In the genomic region with DNA sequence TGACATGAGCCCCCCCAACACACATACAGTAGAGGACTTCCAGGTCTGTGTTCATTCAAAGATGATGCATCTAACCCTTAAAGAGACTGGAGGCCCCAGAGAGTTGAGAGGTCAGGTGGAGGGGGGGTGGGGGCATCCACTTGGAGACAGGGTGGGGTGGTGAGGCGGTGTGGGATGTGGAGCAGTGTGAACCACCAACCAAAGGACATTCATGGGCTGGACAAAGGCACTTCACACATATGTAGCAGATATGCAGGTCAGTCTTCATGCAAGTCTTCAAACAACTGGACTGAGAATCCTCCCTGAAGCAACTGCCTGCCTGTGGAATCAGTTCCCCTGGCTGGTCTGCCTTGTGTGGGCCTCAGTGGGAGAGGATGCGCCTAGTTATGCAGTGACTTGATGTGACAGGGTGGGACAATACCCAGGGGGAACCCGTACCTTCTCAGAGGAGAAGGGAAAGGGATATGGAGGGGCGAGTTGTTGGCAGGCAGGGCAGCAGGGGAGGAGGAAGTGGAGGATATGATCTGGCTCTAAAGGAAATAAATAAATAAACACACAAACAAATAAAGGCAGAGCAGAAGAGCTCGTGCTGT, we compare ENCODE assay signal across 25 mouse cellular contexts.
DNase-seq lines count a peak whose midpoint lies in the region; ATAC-seq and TF ChIP-seq lines count a peak whose summit lies in the region.
"Had no signal": no experiment of that assay in that cellular context is flagged by ENCODE, and none has a peak within 500 bp of the region (broad histone marks: within the 10 kb centered on the region; RNA-seq: fewer than 3 reads in every experiment).

No protein-coding gene starts in this region.

- peak; percentile 39; the same call in 1 of the 2 replicates for ATAC-seq in forebrain, embryonic 11.5 days (replicated peaks; ENCODE audit: low FRiP score)
- no peak for ATAC-seq in forebrain, embryonic 14.5 days
- ATAC-seq in limb, embryonic 11.5 days (ENCODE audit: insufficient number of reproducible peaks, low FRiP score, low TSS enrichment, low read depth): peak; percentile 69; the same call in 1 of the 2 replicates
- ATAC-seq in midbrain, embryonic 14.5 days (ENCODE audit: low FRiP score, low TSS enrichment): peak; percentile 60; the same call in 1 of the 2 replicates
- no peak for ATAC-seq in midbrain, postnatal 0 days (ENCODE audit: low FRiP score)
- peak; percentile 42; the same call in 1 of the 2 replicates for ATAC-seq in limb, embryonic 12.5 days (ENCODE audit: insufficient number of reproducible peaks, insufficient read depth, low FRiP score, low TSS enrichment, low read depth)

- WGBS in forebrain, embryonic 11.5 days: 80% methylated on average over 5 of the region's 5 CpGs
- WGBS in forebrain, embryonic 14.5 days: 86% methylated on average over 5 of the region's 5 CpGs
- WGBS in limb, embryonic 11.5 days: 78% methylated on average over 5 of the region's 5 CpGs
- 81% methylated on average over 5 of the region's 5 CpGs for WGBS in limb, embryonic 10.5 days
- 76% methylated on average over 5 of the region's 5 CpGs for WGBS in midbrain, embryonic 14.5 days
- WGBS in midbrain, postnatal 0 days: 71% methylated on average over 5 of the region's 5 CpGs
- WGBS in limb, embryonic 12.5 days: 73% methylated on average over 5 of the region's 5 CpGs

- H3K9me3 ChIP-seq in forebrain, embryonic 11.5 days (ENCODE audit: control insufficient read depth, low read length): no peaks in the 10 kb centered on the region
- H3K9me3 ChIP-seq in forebrain, embryonic 14.5 days (replicated peaks; ENCODE audit: control insufficient read depth, low read length): no peaks in the 10 kb centered on the region
- H3K9me3 ChIP-seq in limb, embryonic 11.5 days (ENCODE audit: control insufficient read depth, low read length): no peaks in the 10 kb centered on the region
- H3K9me3 ChIP-seq in limb, embryonic 10.5 days (replicated peaks): no peaks in the 10 kb centered on the region
- no peaks in the 10 kb centered on the region for H3K9me3 ChIP-seq in midbrain, embryonic 14.5 days (ENCODE audit: control insufficient read depth, low read length)
- no peaks in the 10 kb centered on the region for H3K9me3 ChIP-seq in midbrain, postnatal 0 days (ENCODE audit: low read length)
- no peaks in the 10 kb centered on the region for H3K9me3 ChIP-seq in limb, embryonic 12.5 days
- H3K9me3 ChIP-seq: heart, embryonic 10.5 days; kidney, embryonic 15.5 days; lung, embryonic 15.5 days; neural tube, embryonic 15.5 days had no signal

- TF ChIP-seq CTCF in midbrain, postnatal 0 days (IDR thresholded peaks at IDR 0.05): no peak

- no peaks in the 10 kb centered on the region for H3K36me3 ChIP-seq in forebrain, embryonic 11.5 days (ENCODE audit: control insufficient read depth, insufficient read depth, low read length)
- H3K36me3 ChIP-seq in forebrain, embryonic 14.5 days (ENCODE audit: control insufficient read depth, insufficient read depth, low read length): no peaks in the 10 kb centered on the region
- H3K36me3 ChIP-seq in limb, embryonic 11.5 days (ENCODE audit: control insufficient read depth, insufficient read depth, low read length): no peaks in the 10 kb centered on the region
- no peaks in the 10 kb centered on the region for H3K36me3 ChIP-seq in limb, embryonic 10.5 days
- H3K36me3 ChIP-seq in midbrain, embryonic 14.5 days (ENCODE audit: control insufficient read depth, insufficient read depth, low read length): no peaks in the 10 kb centered on the region
- no peaks in the 10 kb centered on the region for H3K36me3 ChIP-seq in midbrain, postnatal 0 days (ENCODE audit: insufficient read depth, low read length)
- no peaks in the 10 kb centered on the region for H3K36me3 ChIP-seq in limb, embryonic 12.5 days
- H3K36me3 ChIP-seq: heart, embryonic 10.5 days; kidney, embryonic 15.5 days; lung, embryonic 15.5 days; neural tube, embryonic 15.5 days had no signal

- H3K4me3 ChIP-seq in forebrain, embryonic 11.5 days (ENCODE audit: low read depth, low read length): no peak overlapping the region
- H3K4me3 ChIP-seq in forebrain, embryonic 14.5 days (ENCODE audit: low read depth, low read length): no peak overlapping the region
- no peak overlapping the region for H3K4me3 ChIP-seq in limb, embryonic 11.5 days (ENCODE audit: low read depth, low read length)
- H3K4me3 ChIP-seq in limb, embryonic 10.5 days: no peak overlapping the region
- H3K4me3 ChIP-seq in midbrain, embryonic 14.5 days (replicated peaks; ENCODE audit: low read depth, low read length): no peak overlapping the region
- no peak overlapping the region for H3K4me3 ChIP-seq in midbrain, postnatal 0 days (ENCODE audit: low read depth, low read length)
- no peak overlapping the region for H3K4me3 ChIP-seq in limb, embryonic 12.5 days (replicated peaks)
- H3K4me3 ChIP-seq: heart, embryonic 10.5 days; kidney, embryonic 15.5 days; layer of hippocampus, adult 2 months; left cerebral cortex, adult 2 months; lung, embryonic 15.5 days; neural tube, embryonic 15.5 days had no signal

- no peak overlapping the region for H3K4me2 ChIP-seq in forebrain, embryonic 11.5 days (ENCODE audit: low read depth, low read length, severe bottlenecking)
- no peak overlapping the region for H3K4me2 ChIP-seq in forebrain, embryonic 14.5 days (ENCODE audit: low read length)
- H3K4me2 ChIP-seq in limb, embryonic 11.5 days (ENCODE audit: low read depth, severe bottlenecking): no peak overlapping the region
- H3K4me2 ChIP-seq in midbrain, embryonic 14.5 days (ENCODE audit: low read length): no peak overlapping the region
- H3K4me2 ChIP-seq in midbrain, postnatal 0 days (ENCODE audit: low read depth, low read length, poor library complexity, severe bottlenecking): no peak overlapping the region
- no peak overlapping the region for H3K4me2 ChIP-seq in limb, embryonic 12.5 days
- H3K4me2 ChIP-seq: hindbrain, embryonic 14.5 days; kidney, embryonic 15.5 days; lung, embryonic 15.5 days; neural tube, embryonic 15.5 days had no signal

- H3K27me3 ChIP-seq in forebrain, embryonic 11.5 days (ENCODE audit: control insufficient read depth, insufficient read depth, low read length): no peaks in the 10 kb centered on the region
- no peaks in the 10 kb centered on the region for H3K27me3 ChIP-seq in forebrain, embryonic 14.5 days (replicated peaks; ENCODE audit: control insufficient read depth, insufficient read depth, low read length)
- H3K27me3 ChIP-seq in limb, embryonic 11.5 days (ENCODE audit: control insufficient read depth, insufficient read depth, low read length): no peaks in the 10 kb centered on the region
- H3K27me3 ChIP-seq in limb, embryonic 10.5 days (ENCODE audit: low read depth, poor library complexity, severe bottlenecking): no peaks in the 10 kb centered on the region
- no peaks in the 10 kb centered on the region for H3K27me3 ChIP-seq in midbrain, embryonic 14.5 days (ENCODE audit: control insufficient read depth, insufficient read depth, low read length)
- H3K27me3 ChIP-seq in midbrain, postnatal 0 days (ENCODE audit: insufficient read depth, low read length): no peaks in the 10 kb centered on the region
- H3K27me3 ChIP-seq in limb, embryonic 12.5 days: no peaks in the 10 kb centered on the region
- H3K27me3 ChIP-seq: kidney, embryonic 15.5 days; lung, embryonic 15.5 days; neural tube, embryonic 15.5 days had no signal

- DNase-seq in forebrain, embryonic 11.5 days (ENCODE audit: low spot score): peak; percentile 50
- DNase-seq in forebrain, embryonic 14.5 days (ENCODE audit: low spot score): no peak
- DNase-seq in limb, embryonic 11.5 days (ENCODE audit: low spot score): no peak
- no peak for DNase-seq in limb, embryonic 10.5 days (ENCODE audit: low spot score)
- no peak for DNase-seq in midbrain, embryonic 14.5 days
- DNase-seq in midbrain, postnatal 0 days (ENCODE audit: low spot score): no peak
- DNase-seq in Muller cell, postnatal 12 days (ENCODE audit: inconsistent ontology term): no peak
- DNase-seq: adrenal gland, adult 2 months; cerebellum, adult 2 months; cerebellum, postnatal 14 days; gastrocnemius, postnatal 14 days; heart, postnatal 36 days; kidney, adult 18-20 months; kidney, postnatal 36 days; retina, postnatal 1 day; right cerebral cortex, postnatal 14 days; thymus, postnatal 25 days had no signal

- no peak overlapping the region for H3K27ac ChIP-seq in forebrain, embryonic 11.5 days (ENCODE audit: low read depth, low read length)
- H3K27ac ChIP-seq in forebrain, embryonic 14.5 days (ENCODE audit: low read depth, low read length): no peak overlapping the region
- H3K27ac ChIP-seq in limb, embryonic 11.5 days (replicated peaks; ENCODE audit: low read depth, low read length): no peak overlapping the region
- no peak overlapping the region for H3K27ac ChIP-seq in limb, embryonic 10.5 days
- no peak overlapping the region for H3K27ac ChIP-seq in midbrain, embryonic 14.5 days (replicated peaks; ENCODE audit: low read depth, low read length)
- H3K27ac ChIP-seq in midbrain, postnatal 0 days (ENCODE audit: low read depth, low read length): no peak overlapping the region
- no peak overlapping the region for H3K27ac ChIP-seq in limb, embryonic 12.5 days
- H3K27ac ChIP-seq: heart, embryonic 10.5 days; hindbrain, embryonic 14.5 days; kidney, embryonic 15.5 days; layer of hippocampus, adult 2 months; left cerebral cortex, adult 2 months; lung, embryonic 15.5 days; neural tube, embryonic 15.5 days had no signal

- H3K4me1 ChIP-seq in forebrain, embryonic 11.5 days (replicated peaks; ENCODE audit: control insufficient read depth, insufficient read depth, low read length): no peaks in the 10 kb centered on the region
- no peaks in the 10 kb centered on the region for H3K4me1 ChIP-seq in forebrain, embryonic 14.5 days (ENCODE audit: control insufficient read depth, insufficient read depth, low read length)
- no peaks in the 10 kb centered on the region for H3K4me1 ChIP-seq in limb, embryonic 11.5 days (ENCODE audit: control insufficient read depth, insufficient read depth, low read length)
- H3K4me1 ChIP-seq in limb, embryonic 10.5 days: no peaks in the 10 kb centered on the region
- no peaks in the 10 kb centered on the region for H3K4me1 ChIP-seq in midbrain, embryonic 14.5 days (ENCODE audit: control insufficient read depth, insufficient read depth, low read length)
- no peaks in the 10 kb centered on the region for H3K4me1 ChIP-seq in midbrain, postnatal 0 days (ENCODE audit: insufficient read depth, low read length)
- peaks cover 6% of the 10 kb centered on the region; the same call in 1 of the 2 replicates for H3K4me1 ChIP-seq in limb, embryonic 12.5 days (replicated peaks)
- H3K4me1 ChIP-seq: heart, embryonic 10.5 days; kidney, embryonic 15.5 days; lung, embryonic 15.5 days; neural tube, embryonic 15.5 days had no signal

- H3K9ac ChIP-seq in forebrain, embryonic 11.5 days (ENCODE audit: low read length): no peak overlapping the region
- no peak overlapping the region for H3K9ac ChIP-seq in forebrain, embryonic 14.5 days (ENCODE audit: low read length)
- no peak overlapping the region for H3K9ac ChIP-seq in limb, embryonic 11.5 days (ENCODE audit: low read length)
- H3K9ac ChIP-seq in midbrain, embryonic 14.5 days (replicated peaks; ENCODE audit: low read length): no peak overlapping the region
- H3K9ac ChIP-seq in midbrain, postnatal 0 days (replicated peaks; ENCODE audit: low read length, poor library complexity, severe bottlenecking): no peak overlapping the region
- H3K9ac ChIP-seq in limb, embryonic 12.5 days (replicated peaks): no peak overlapping the region
- H3K9ac ChIP-seq: hindbrain, embryonic 14.5 days; kidney, embryonic 15.5 days; lung, embryonic 15.5 days; neural tube, embryonic 15.5 days had no signal

Comparison
In these comparisons a context has a peak if more than half of its experiments do, and no peak if none do; other contexts are left out.
1. ATAC-seq: peak in forebrain, embryonic 11.5 days (single experiment), limb, embryonic 11.5 days (single experiment), midbrain, embryonic 14.5 days (single experiment) and limb, embryonic 12.5 days (single experiment); none in forebrain, embryonic 14.5 days (single experiment) and midbrain, postnatal 0 days (single experiment).